Comparison of ENCODE assay signal across 8 mouse cellular contexts in genomic region chr1:182585162-182585840, GRCm38 (mm10). TPM values are rescaled to one million over a fixed set of nuclear protein-coding genes. Genes with fewer than 3 reads are reported as not detected.
A peak's percentile ranks its signal among the peaks of the same experiment; 100 is the strongest.
DNase-seq lines count a peak whose midpoint lies in the region; ATAC-seq and TF ChIP-seq lines count a peak whose summit lies in the region.
"Had no signal": no experiment of that assay in that cellular context is flagged by ENCODE, and none has a peak within 500 bp of the region (broad histone marks: within the 10 kb centered on the region; RNA-seq: fewer than 3 reads in every experiment).

No protein-coding gene starts in this region.

- no peak for TF ChIP-seq CTCF in thymus, adult 2 months (IDR thresholded peaks at IDR 0.05; ENCODE audit: borderline replicate concordance, control insufficient read depth, extremely low read depth, insufficient read depth, low read length, poor library complexity)

- H3K4me1 ChIP-seq in thymus, adult 2 months (replicated peaks; ENCODE audit: control insufficient read depth, insufficient read depth, low read length) = no peaks in the 10 kb centered on the region; the same call in 1 of the 2 replicates
- peaks cover 3% of the 10 kb centered on the region; the same call in 1 of the 2 replicates for H3K4me1 ChIP-seq in hindbrain, embryonic 16.5 days (ENCODE audit: control insufficient read depth, insufficient read depth, low read depth, low read length)
- peaks cover 15% of the 10 kb centered on the region for H3K4me1 ChIP-seq in midbrain, embryonic 10.5 days

- DNase-seq in thymus, adult 2 months = peak; percentile 6
- no peak for DNase-seq in thymus, adult 18-20 months
- DNase-seq in midbrain, embryonic 10.5 days (ENCODE audit: low spot score) = no peak
- DNase-seq in ovary, postnatal 36 days (ENCODE audit: low spot score) = no peak
- DNase-seq in layer of hippocampus, postnatal 36 days = no peak
- no peak for DNase-seq in cerebellum, adult 9-10 months

- H3K4me3 ChIP-seq in thymus, adult 2 months (ENCODE audit: control insufficient read depth, insufficient read depth, low read length) = no peak overlapping the region
- H3K4me3 ChIP-seq in hindbrain, embryonic 16.5 days (ENCODE audit: low read length) = no peak overlapping the region
- H3K4me3 ChIP-seq in midbrain, embryonic 10.5 days = peak overlapping the region; percentile 45

- no peak overlapping the region for H3K9ac ChIP-seq in hindbrain, embryonic 16.5 days (ENCODE audit: low read depth, low read length)

- H3K36me3 ChIP-seq in thymus, adult 2 months (ENCODE audit: control insufficient read depth, insufficient read depth, low read length) = no peaks in the 10 kb centered on the region
- no peaks in the 10 kb centered on the region for H3K36me3 ChIP-seq in hindbrain, embryonic 16.5 days (ENCODE audit: control insufficient read depth, insufficient read depth, low read length)
- no peaks in the 10 kb centered on the region for H3K36me3 ChIP-seq in midbrain, embryonic 10.5 days

- no peak overlapping the region for H3K27ac ChIP-seq in thymus, adult 2 months (ENCODE audit: control insufficient read depth, insufficient read depth, low read length)
- H3K27ac ChIP-seq in hindbrain, embryonic 16.5 days (ENCODE audit: low read depth, low read length) = no peak overlapping the region
- H3K27ac ChIP-seq in midbrain, embryonic 10.5 days (replicated peaks) = no peak overlapping the region

- WGBS in thymus, adult 2 months = 18% methylated on average over 16 of the region's 16 CpGs
- WGBS in hindbrain, embryonic 16.5 days = 21% methylated on average over 16 of the region's 16 CpGs
- WGBS in midbrain, embryonic 10.5 days = 17% methylated on average over 16 of the region's 16 CpGs

- H3K9me3 ChIP-seq in hindbrain, embryonic 16.5 days (ENCODE audit: control insufficient read depth, low read length) = no peaks in the 10 kb centered on the region
- no peaks in the 10 kb centered on the region for H3K9me3 ChIP-seq in midbrain, embryonic 10.5 days (replicated peaks)

- ATAC-seq in hindbrain, embryonic 16.5 days = no peak

- TF ChIP-seq POLR2A in thymus, adult 2 months (IDR thresholded peaks at IDR 0.05; ENCODE audit: control insufficient read depth, extremely low read depth, insufficient read depth, low read length, poor library complexity) = no peak

- H3K4me2 ChIP-seq in hindbrain, embryonic 16.5 days (ENCODE audit: low read length) = peak overlapping the region; percentile 49

- no peaks in the 10 kb centered on the region for H3K27me3 ChIP-seq in thymus, adult 2 months (ENCODE audit: control insufficient read depth, insufficient read depth, low read length)
- H3K27me3 ChIP-seq in hindbrain, embryonic 16.5 days (replicated peaks; ENCODE audit: control insufficient read depth, insufficient read depth, low read length) = 0 out of 2 replicates have a peak, but pooled peaks cover 2% of the 10 kb centered on the region
- H3K27me3 ChIP-seq in midbrain, embryonic 10.5 days (ENCODE audit: low read depth, poor library complexity, severe bottlenecking) = peaks cover 74% of the 10 kb centered on the region

RNA-seq across cellular contexts. Expression of gene Capn8, which starts 20.5 kb away (rescaled TPM):
- polyA plus RNA-seq in thymus, adult 2 months (2012; rRNA removed) = 0.08 and 0.12 TPM in 2 replicates
- 0.09 TPM in 1 of 2 replicates, not detected in the other for polyA plus RNA-seq in hindbrain, embryonic 16.5 days (2015; fragmentation: Nextera tagmentation; extraction: Ambion mirVana)
- 0.05 and 0.09 TPM in 2 replicates for polyA plus RNA-seq in midbrain, embryonic 10.5 days (2016; fragmentation: Nextera tagmentation; extraction: Ambion mirVana)
- not detected for total RNA-seq in layer of hippocampus, postnatal 36 days (2021)
- total RNA-seq: layer of hippocampus, postnatal 10 days had no signal
